Mouse (Mus musculus): ENCODE results near the gene Sp110.
"Not testable (repeated sequence)": the region's sequence is repeated elsewhere in the genome, so short reads cannot be mapped to it uniquely, and the experiment has no call there.

DNA sequence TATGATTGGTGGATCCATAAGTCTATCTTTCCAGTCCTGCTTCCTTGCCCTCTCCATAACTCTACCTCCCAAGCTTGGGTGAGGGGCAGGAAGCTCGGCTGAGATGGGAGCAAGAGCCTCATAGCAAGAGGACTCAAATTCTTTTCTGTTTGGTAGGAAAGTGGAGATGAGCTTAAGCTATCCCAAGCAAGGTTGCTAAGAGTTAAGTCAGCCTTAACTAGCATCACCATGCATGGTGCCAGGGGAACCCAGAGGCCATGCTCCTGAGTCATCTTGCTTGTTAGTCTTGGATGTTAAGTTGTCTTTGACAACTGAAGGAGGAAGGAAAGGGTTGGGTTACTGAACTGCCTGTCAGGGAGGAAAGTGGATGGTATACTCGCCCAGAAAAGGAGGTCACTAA lies 9.9 kb downstream of the Sp110 start:
- TF ChIP-seq CTCF, EP300 (IDR thresholded peaks at IDR 0.05; ENCODE audit: low read depth): not testable (repeated sequence)

All from heart, postnatal 0 days (tissue).